Mouse (Mus musculus): ENCODE results near the gene Arsg. TPM values are rescaled to one million over a fixed set of nuclear protein-coding genes. Genes with fewer than 3 reads are reported as not detected.

Arsg gene
- polyA plus RNA-seq, 1 experiment: 1.5 TPM

GRCm38 (mm10) chr11:109505823-109506222, 32.6 kb downstream of the Arsg start:
- 92% methylated on average over 4 of the region's 4 CpGs for WGBS
- no peak for TF ChIP-seq POLR2A (IDR thresholded peaks at IDR 0.05; ENCODE audit: borderline replicate concordance, control insufficient read depth, low read depth, low read length)
- no peak for TF ChIP-seq CTCF (IDR thresholded peaks at IDR 0.05; ENCODE audit: control insufficient read depth, insufficient read depth, low read length)
- no peak overlapping the region for H3K4me3 ChIP-seq (replicated peaks; ENCODE audit: control insufficient read depth, low read depth, low read length)
- peaks cover 1% of the 10 kb centered on the region; the same call in 1 of the 2 replicates for H3K4me1 ChIP-seq (ENCODE audit: control insufficient read depth, insufficient read depth, low read length)
- H3K27ac ChIP-seq (ENCODE audit: control insufficient read depth, insufficient read depth, low read depth, low read length, poor library complexity): no peak overlapping the region

DNA sequence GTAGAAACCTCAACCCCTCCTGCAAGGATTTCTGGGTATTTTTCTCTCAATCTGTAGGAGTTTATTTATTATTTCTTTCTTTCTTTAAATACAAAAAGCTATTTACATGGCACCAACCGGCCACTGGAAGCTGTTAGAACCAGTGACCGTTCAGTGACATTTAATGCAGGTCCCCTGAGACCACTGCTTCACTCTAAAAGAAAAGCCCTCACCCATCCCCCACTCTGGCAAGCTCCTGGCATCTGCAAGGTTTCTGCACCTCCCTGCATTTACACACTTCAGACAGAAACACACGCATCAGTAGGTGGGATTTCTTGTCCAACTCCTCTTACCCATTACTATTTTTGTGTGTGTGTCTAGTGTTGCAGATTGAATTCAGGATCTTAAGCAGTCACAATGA, 33.9 kb downstream of the Arsg start:
- Histone ChIP-seq H3K4me3 (replicated peaks; ENCODE audit: control insufficient read depth, low read depth, low read length) (no peak overlapping the region), H3K4me1 (ENCODE audit: control insufficient read depth, insufficient read depth, low read length) (peaks cover 1% of the 10 kb centered on the region; the same call in 1 of the 2 replicates), H3K27ac (ENCODE audit: control insufficient read depth, insufficient read depth, low read depth, low read length, poor library complexity) (no peak overlapping the region)
- no peak for TF ChIP-seq CTCF (IDR thresholded peaks at IDR 0.05; ENCODE audit: control insufficient read depth, insufficient read depth, low read length)
- no peak for TF ChIP-seq POLR2A (IDR thresholded peaks at IDR 0.05; ENCODE audit: borderline replicate concordance, control insufficient read depth, low read depth, low read length)
- WGBS: 81% methylated on average over 3 of the region's 3 CpGs

DNA sequence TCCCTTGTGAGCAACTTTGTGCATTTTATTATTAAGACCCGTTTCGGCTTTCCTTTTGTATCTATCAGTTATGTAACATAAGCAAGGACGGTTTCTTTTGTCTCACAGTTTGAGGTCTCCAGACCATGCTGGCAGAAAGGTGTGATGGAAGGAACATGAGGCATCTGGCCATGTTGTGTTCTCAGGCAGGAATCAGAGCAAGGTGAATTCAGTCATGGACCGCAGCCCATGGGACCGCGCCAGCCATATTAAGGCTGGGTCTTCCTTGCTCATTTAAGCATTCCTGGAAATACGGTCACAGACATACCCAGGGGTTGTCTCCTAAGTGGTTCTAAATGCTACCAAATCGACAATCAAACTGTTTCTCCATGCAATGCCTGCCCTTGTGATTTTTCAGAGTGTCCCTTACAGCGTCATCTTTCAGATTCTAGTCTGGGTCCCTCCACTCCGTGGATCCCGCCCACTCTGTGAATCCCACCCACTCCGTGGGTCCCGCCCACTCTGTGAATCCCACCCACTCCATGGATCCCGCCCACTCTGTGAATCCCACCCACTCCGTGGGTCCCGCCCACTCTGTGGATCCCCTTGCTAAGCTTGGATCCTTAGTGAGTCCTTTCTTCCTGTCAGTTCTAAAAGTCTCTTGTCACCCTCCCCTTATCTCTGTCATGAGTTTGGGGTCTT, 40.0 kb downstream of the Arsg start:
- no peak overlapping the region for H3K27ac ChIP-seq (ENCODE audit: control insufficient read depth, insufficient read depth, low read depth, low read length, poor library complexity)
- TF ChIP-seq POLR2A (IDR thresholded peaks at IDR 0.05; ENCODE audit: borderline replicate concordance, control insufficient read depth, low read depth, low read length): no peak
- TF ChIP-seq CTCF (IDR thresholded peaks at IDR 0.05; ENCODE audit: control insufficient read depth, insufficient read depth, low read length): no peak
- H3K4me1 ChIP-seq (ENCODE audit: control insufficient read depth, insufficient read depth, low read length): no peaks in the 10 kb centered on the region
- no peak overlapping the region for H3K4me3 ChIP-seq (replicated peaks; ENCODE audit: control insufficient read depth, low read depth, low read length)
- 88% methylated on average over 16 of the region's 16 CpGs for WGBS

DNA sequence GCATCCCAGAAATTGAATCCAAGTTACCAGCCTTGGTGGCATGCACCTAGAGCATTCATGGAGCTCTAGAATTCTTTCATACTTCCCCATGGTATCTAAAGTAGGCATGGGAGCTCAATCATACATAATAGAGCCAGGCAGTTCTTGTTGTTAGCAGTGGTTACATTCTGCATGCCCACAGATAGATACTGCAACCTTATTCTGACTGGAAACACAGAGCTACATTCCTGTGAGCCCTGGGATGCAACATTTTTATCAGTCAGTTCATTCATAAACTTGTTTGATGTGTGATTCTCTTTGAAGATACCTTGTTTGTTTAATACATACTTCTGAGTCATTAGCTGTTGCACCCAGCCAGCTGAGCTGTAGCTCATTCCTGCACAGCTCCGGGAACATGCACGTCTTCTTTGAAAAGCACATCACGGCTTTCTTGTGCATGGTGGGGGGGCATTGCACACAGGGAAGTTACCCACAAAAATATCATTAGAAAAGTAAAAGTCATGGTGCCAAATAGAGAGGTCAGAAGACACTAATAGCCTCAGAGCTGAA, 41.0 kb downstream of the Arsg start:
- no peaks in the 10 kb centered on the region for H3K4me1 ChIP-seq (ENCODE audit: control insufficient read depth, insufficient read depth, low read length)
- H3K27ac ChIP-seq (ENCODE audit: control insufficient read depth, insufficient read depth, low read depth, low read length, poor library complexity): no peak overlapping the region
- TF ChIP-seq CTCF (IDR thresholded peaks at IDR 0.05; ENCODE audit: control insufficient read depth, insufficient read depth, low read length) (no peak), POLR2A (IDR thresholded peaks at IDR 0.05; ENCODE audit: borderline replicate concordance, control insufficient read depth, low read depth, low read length) (no peak)
- 94% methylated on average over 3 of the region's 3 CpGs for WGBS
- no peak overlapping the region for H3K4me3 ChIP-seq (replicated peaks; ENCODE audit: control insufficient read depth, low read depth, low read length)

DNA sequence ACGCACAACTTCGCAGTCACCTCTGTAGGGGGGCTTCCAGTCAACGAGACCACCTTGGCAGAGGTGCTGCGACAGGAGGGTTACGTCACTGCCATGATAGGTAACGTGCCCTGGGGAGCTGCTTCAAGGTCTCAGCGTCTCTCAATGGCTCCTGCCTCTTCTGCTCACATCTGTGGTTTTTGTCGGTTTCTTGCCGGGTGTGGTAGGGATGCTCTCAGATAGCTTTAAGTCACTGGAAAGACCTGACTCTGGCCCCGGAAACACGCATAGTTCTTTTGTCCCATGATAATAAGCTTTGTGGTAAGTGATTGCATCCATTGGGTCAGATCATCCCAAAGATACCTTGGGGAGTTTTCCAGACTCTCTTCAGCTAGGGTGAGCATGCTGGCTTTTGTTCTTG, 44.2 kb downstream of the Arsg start:
- no peak for TF ChIP-seq POLR2A (IDR thresholded peaks at IDR 0.05; ENCODE audit: borderline replicate concordance, control insufficient read depth, low read depth, low read length)
- TF ChIP-seq CTCF (IDR thresholded peaks at IDR 0.05; ENCODE audit: control insufficient read depth, insufficient read depth, low read length): no peak
- Histone ChIP-seq H3K4me1 (ENCODE audit: control insufficient read depth, insufficient read depth, low read length) (no peaks in the 10 kb centered on the region), H3K27ac (ENCODE audit: control insufficient read depth, insufficient read depth, low read depth, low read length, poor library complexity) (no peak overlapping the region), H3K4me3 (replicated peaks; ENCODE audit: control insufficient read depth, low read depth, low read length) (no peak overlapping the region)
- WGBS: 79% methylated on average over 11 of the region's 11 CpGs

DNA sequence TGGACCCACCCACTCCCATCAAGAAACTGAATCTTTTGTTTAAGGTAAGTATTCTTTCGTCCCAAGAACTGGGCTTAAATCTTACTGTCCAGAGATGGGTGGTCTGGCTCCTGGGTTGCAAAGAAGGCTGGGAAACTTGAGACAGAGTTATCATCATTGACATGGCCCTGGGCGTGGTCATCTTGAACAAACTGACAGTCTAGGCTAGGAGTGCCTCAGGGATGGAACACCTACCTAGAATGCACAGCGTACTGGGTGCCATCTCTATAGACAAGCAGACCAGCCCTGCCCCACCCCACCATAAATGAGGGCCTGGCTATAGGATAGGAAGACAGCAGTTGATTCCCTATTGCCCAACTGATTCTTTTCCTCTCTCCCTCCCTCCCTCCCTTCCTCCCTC, 44.6 kb downstream of the Arsg start:
- no peak overlapping the region for H3K27ac ChIP-seq (ENCODE audit: control insufficient read depth, insufficient read depth, low read depth, low read length, poor library complexity)
- TF ChIP-seq CTCF (IDR thresholded peaks at IDR 0.05; ENCODE audit: control insufficient read depth, insufficient read depth, low read length): no peak
- no peak for TF ChIP-seq POLR2A (IDR thresholded peaks at IDR 0.05; ENCODE audit: borderline replicate concordance, control insufficient read depth, low read depth, low read length)

GRCm38 (mm10) chr11:109520958-109521357, 47.8 kb downstream of the Arsg start:
- 73% methylated on average over 7 of the region's 7 CpGs for WGBS
- TF ChIP-seq CTCF (IDR thresholded peaks at IDR 0.05; ENCODE audit: control insufficient read depth, insufficient read depth, low read length) (no peak), POLR2A (IDR thresholded peaks at IDR 0.05; ENCODE audit: borderline replicate concordance, control insufficient read depth, low read depth, low read length) (no peak)
- no peak overlapping the region for H3K4me3 ChIP-seq (replicated peaks; ENCODE audit: control insufficient read depth, low read depth, low read length)

More for the DNA sequence above, 44.6 kb downstream of the Arsg start:
- Histone ChIP-seq H3K4me3 (replicated peaks; ENCODE audit: control insufficient read depth, low read depth, low read length) (no peak overlapping the region), H3K4me1 (ENCODE audit: control insufficient read depth, insufficient read depth, low read length) (no peaks in the 10 kb centered on the region)
- WGBS: 69% methylated on average over 3 of the region's 3 CpGs

DNA sequence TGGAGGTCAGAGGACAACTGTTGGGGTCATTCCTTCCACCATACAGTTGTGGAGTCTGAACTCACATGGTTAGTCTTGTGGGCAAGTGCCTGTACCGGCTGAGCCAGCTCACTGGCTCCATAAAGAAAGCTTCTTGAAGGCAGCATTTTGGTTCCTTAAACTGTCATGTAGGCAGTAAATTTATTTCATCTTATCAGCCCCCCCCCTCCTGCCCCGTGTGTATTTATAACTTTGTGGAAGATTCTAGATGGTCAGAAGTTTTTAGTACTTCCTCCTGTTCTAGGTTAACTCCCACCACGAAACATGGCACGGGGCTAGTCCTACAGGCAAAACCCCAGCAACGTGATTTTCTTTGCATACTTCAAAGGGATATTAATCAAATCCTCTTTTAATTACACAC, 51.7 kb downstream of the Arsg start:
- no peak for TF ChIP-seq POLR2A (IDR thresholded peaks at IDR 0.05; ENCODE audit: borderline replicate concordance, control insufficient read depth, low read depth, low read length)
- TF ChIP-seq CTCF (IDR thresholded peaks at IDR 0.05; ENCODE audit: control insufficient read depth, insufficient read depth, low read length): no peak
- no peak overlapping the region for H3K4me3 ChIP-seq (replicated peaks; ENCODE audit: control insufficient read depth, low read depth, low read length)
- 20% methylated on average over 5 of the region's 5 CpGs for WGBS
- no peaks in the 10 kb centered on the region for H3K4me1 ChIP-seq (ENCODE audit: control insufficient read depth, insufficient read depth, low read length)
- H3K27ac ChIP-seq (ENCODE audit: control insufficient read depth, insufficient read depth, low read depth, low read length, poor library complexity): no peak overlapping the region

More at GRCm38 (mm10) chr11:109520958-109521357, 47.8 kb downstream of the Arsg start:
- no peaks in the 10 kb centered on the region for H3K4me1 ChIP-seq (ENCODE audit: control insufficient read depth, insufficient read depth, low read length)
- H3K27ac ChIP-seq (ENCODE audit: control insufficient read depth, insufficient read depth, low read depth, low read length, poor library complexity): no peak overlapping the region
